Mouse (Mus musculus) MEL (cell line): Measurements from ENCODE around the gene Sdc1.

ENCODE experiments used
- CTCF ChIP-seq, 3 experiments: IDR thresholded peaks in 2 of 3; conservative IDR thresholded peaks in 1 of 3; 2 replicates each; pipeline ENCODE4 v1.5.1; 2011 to 2012; ENCODE audit warnings: low read length in 3 of 3, low read depth in 2 of 3, mild to moderate bottlenecking in 2 of 3, improper control_type of control experiment in 1 of 3, inconsistent platforms in 1 of 3, mixed read lengths in 1 of 3, moderate library complexity in 1 of 3; ENCODE audit not compliant: control insufficient read depth in 1 of 3, insufficient read depth in 1 of 3, poor library complexity in 1 of 3, severe bottlenecking in 1 of 3
- E2F4 ChIP-seq: IDR thresholded peaks from 2 replicates; pipeline ENCODE4 v1.6.1; 2011; ENCODE audit warnings: low read depth, low read length, improper control_type of control experiment, borderline replicate concordance
- NELFE ChIP-seq: IDR thresholded peaks from 2 replicates; pipeline ENCODE4 v1.6.1; 2011; ENCODE audit warnings: low read depth, low read length, improper control_type of control experiment
- POLR2A ChIP-seq, 2 experiments: IDR thresholded peaks; 2 replicates each; pipeline ENCODE4 v1.6.1; 2011 to 2012; ENCODE audit warnings: low read length in 2 of 2, mild to moderate bottlenecking in 2 of 2, control low read depth in 1 of 2, improper control_type of control experiment in 1 of 2, low read depth in 1 of 2, moderate library complexity in 1 of 2; ENCODE audit not compliant: control insufficient read depth in 1 of 2, insufficient read depth in 1 of 2, poor library complexity in 1 of 2
- POLR2AphosphoS2 ChIP-seq: IDR thresholded peaks from 2 replicates; pipeline ENCODE4 v1.6.1; 2011; ENCODE audit warnings: low read length, improper control_type of control experiment
- SMC3 ChIP-seq: IDR thresholded peaks from 2 replicates; pipeline ENCODE4 v1.6.1; 2011; ENCODE audit warnings: low read depth, low read length, improper control_type of control experiment

DNA sequence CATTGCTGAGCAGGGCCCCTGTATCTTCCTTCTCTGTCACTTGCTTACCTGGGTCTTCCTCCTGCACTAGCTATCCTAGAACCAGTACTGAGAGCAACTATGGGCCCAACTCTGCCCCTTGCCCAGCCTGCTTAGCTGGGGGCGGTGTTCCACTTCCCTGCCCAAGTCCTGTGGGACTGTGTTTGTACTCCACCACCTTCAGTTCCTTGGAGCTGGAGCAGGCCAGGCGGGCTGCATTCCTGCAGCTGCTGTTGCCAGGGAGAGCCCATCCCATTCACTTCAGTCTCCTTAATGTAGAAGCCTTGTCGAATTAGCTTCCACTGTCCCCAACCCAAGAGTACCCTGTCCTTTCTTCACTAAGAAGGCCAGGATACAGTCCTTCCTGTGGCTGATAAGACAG, 17.3 kb downstream of the Sdc1 start:
- TF ChIP-seq CTCF (IDR thresholded peaks at IDR 0.05 in 2 of 3, conservative IDR thresholded peaks at IDR 0.05 in 1 of 3; ENCODE audit: control insufficient read depth in 1 of 3, insufficient read depth in 1 of 3, low read depth in 2 of 3, low read length in 3 of 3, poor library complexity in 1 of 3, severe bottlenecking in 1 of 3) (no peak), E2F4 (no peak), POLR2A (IDR thresholded peaks at IDR 0.05; ENCODE audit: control insufficient read depth in 1 of 2, insufficient read depth in 1 of 2, low read depth in 1 of 2, low read length in 2 of 2, poor library complexity in 1 of 2) (no peak), SMC3 (no peak), NELFE (no peak), POLR2AphosphoS2 (no peak)
